Mouse (Mus musculus): ENCODE results near the gene 4933402J07Rik. TPM values are rescaled to one million over a fixed set of nuclear protein-coding genes. Genes with fewer than 3 reads are reported as not detected.

The 4933402J07Rik gene
- polyA plus RNA-seq (2012; rRNA removed), result not detected in 2 replicates

DNA sequence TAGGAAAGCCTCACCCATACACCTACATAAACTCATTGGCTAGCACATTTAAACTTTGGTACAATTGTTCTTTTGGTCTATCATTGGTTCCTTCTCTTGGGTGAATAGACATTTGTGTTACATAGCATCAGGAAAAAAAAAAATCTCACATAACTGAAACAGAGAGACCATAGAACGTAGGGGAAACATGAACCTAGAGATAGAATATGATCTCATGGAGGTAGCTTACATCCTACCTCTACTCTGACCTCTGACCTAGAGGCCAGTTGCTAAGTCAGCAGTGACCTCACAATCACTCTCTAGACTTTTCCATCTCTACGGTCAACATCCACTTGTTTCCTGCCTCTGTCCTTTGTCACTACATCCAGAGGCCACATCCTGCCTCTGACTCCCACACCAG is at the start of gene 4933402J07Rik:
4933402J07Rik (plus strand) TSS at position 301 of the 400 bp plus-strand sequence.

Other genes starting within 250 kb of the 4933402J07Rik start
- gene Cbln1, start 91.2 kb upstream of the 4933402J07Rik start, polyA plus RNA-seq (2012; rRNA removed), result 0.12 TPM in 1 of 2 replicates, not detected in the other

Measured in liver, embryonic 14 days (tissue).